Mouse (Mus musculus) liver, embryonic 11.5 days (tissue): ENCODE measurements around the gene Frmd4a. TPM values are rescaled to one million over a fixed set of nuclear protein-coding genes. Genes with fewer than 3 reads are reported as not detected.

ENCODE experiments used
- ATAC-seq: fragments of 200-750 bp; cut with Nextera tagmentation; replicated peaks from 2 replicates; pipeline ENCODE4 v1.8.0; 2017; ENCODE audit warnings: moderate number of reproducible peaks, mild to moderate bottlenecking, moderate TSS enrichment, moderate library complexity; ENCODE audit not compliant: low FRiP score
- DNase-seq: peaks from one replicate; pipeline ENCODE4 v3.0.0-alpha.2; 2017; ENCODE audit warnings: low spot score
- H3K27ac ChIP-seq: fragments of 300-500 bp; sonication (generic); 2 replicates; pipeline ENCODE4 v1.5.1; 2014; ENCODE audit warnings: mild to moderate bottlenecking, low read depth, low read length, control low read depth
- H3K27me3 ChIP-seq: fragments of 300-500 bp; sonication (generic); replicated peaks from 2 replicates; pipeline ENCODE4 v1.6.1; 2014; ENCODE audit warnings: low read length, mixed read lengths; ENCODE audit not compliant: control insufficient read depth, insufficient read depth
- H3K36me3 ChIP-seq: fragments of 300-500 bp; sonication (generic); 2 replicates; pipeline ENCODE4 v1.6.1; 2014; ENCODE audit warnings: mild to moderate bottlenecking, low read length, moderate library complexity, mixed read lengths; ENCODE audit not compliant: control insufficient read depth, insufficient read depth
- H3K4me1 ChIP-seq: fragments of 300-500 bp; sonication (generic); replicated peaks from 2 replicates; pipeline ENCODE4 v1.6.1; 2014; ENCODE audit warnings: low read length, mixed read lengths; ENCODE audit not compliant: control insufficient read depth, insufficient read depth
- H3K4me2 ChIP-seq: fragments of 300-500 bp; sonication (generic); 2 replicates; pipeline ENCODE4 v1.6.1; 2014; ENCODE audit warnings: mild to moderate bottlenecking, control low read depth, moderate library complexity
- H3K4me3 ChIP-seq: fragments of 300-500 bp; sonication (generic); 2 replicates; pipeline ENCODE4 v1.5.1; 2014; ENCODE audit warnings: low read depth, low read length, control low read depth
- H3K9ac ChIP-seq: fragments of 300-500 bp; sonication (generic); 2 replicates; pipeline ENCODE4 v1.6.1; 2014; ENCODE audit warnings: low read depth, low read length, control low read depth
- H3K9me3 ChIP-seq: fragments of 300-500 bp; sonication (generic); 2 replicates; pipeline ENCODE4 v1.6.1; 2016; ENCODE audit warnings: low read length, inconsistent platforms, mixed read lengths; ENCODE audit not compliant: control insufficient read depth
- WGBS: fragments of 180-500 bp; shearing (Covaris S2); extraction: QIAGEN DNeasy Blood & Tissue Kit; methylation state at CpG from one replicate; pipeline ENCODE4 v1.1.7; 2014; 5-methylcytosine and 5-hydroxymethylcytosine counted together
- polyA plus RNA-seq: library from polyadenylated mRNA; unstranded; fragments of >200 nt; fragmentation: Nextera tagmentation; extraction: Ambion mirVana; gene quantifications from 2 replicates; pipeline ENCODE4 v1.2.1, GENCODE M21; 2014

Frmd4a gene
- polyA plus RNA-seq, 1 experiment from 2014 or later, result 18.6 TPM

GRCm38 (mm10) chr2:4566260-4566955 lies 548.9 kb downstream of the Frmd4a start:
- WGBS, result 91% methylated on average over 4 of the region's 4 CpGs
- H3K4me2 ChIP-seq, result no peak overlapping the region
- H3K36me3 ChIP-seq, result peaks cover 15% of the 10 kb centered on the region
- no peak overlapping the region for H3K27ac ChIP-seq
- no peak overlapping the region for H3K9ac ChIP-seq
- peaks cover 43% of the 10 kb centered on the region for H3K4me1 ChIP-seq
- no peak for DNase-seq
- ATAC-seq, result no peak
- H3K4me3 ChIP-seq, result no peak overlapping the region
- H3K27me3 ChIP-seq, result no peaks in the 10 kb centered on the region
- no peaks in the 10 kb centered on the region for H3K9me3 ChIP-seq

- peaks cover 16% of the 10 kb centered on the region for H3K36me3 ChIP-seq
- H3K27ac ChIP-seq, result no peak overlapping the region
- H3K9me3 ChIP-seq, result no peaks in the 10 kb centered on the region
- no peak overlapping the region for H3K9ac ChIP-seq
- DNase-seq, result no peak
- WGBS, result 85% methylated on average over 9 of the region's 9 CpGs
- no peaks in the 10 kb centered on the region for H3K27me3 ChIP-seq
- H3K4me1 ChIP-seq, result peaks cover 36% of the 10 kb centered on the region
- no peak overlapping the region for H3K4me2 ChIP-seq
- no peak for ATAC-seq
- H3K4me3 ChIP-seq, result no peak overlapping the region
These were observed 549.6 kb downstream of the Frmd4a start for GRCm38 (mm10) chr2:4566956-4567680.

- Histone ChIP-seq H3K4me3 (no peak overlapping the region), H3K36me3 (peaks cover 23% of the 10 kb centered on the region), H3K4me1 (peaks cover 38% of the 10 kb centered on the region), H3K9ac (no peak overlapping the region), H3K9me3 (no peaks in the 10 kb centered on the region), H3K27ac (no peak overlapping the region), H3K4me2 (no peak overlapping the region), H3K27me3 (no peaks in the 10 kb centered on the region)
- WGBS, result 86% methylated on average over 5 of the region's 5 CpGs
- DNase-seq (no peak), ATAC-seq (no peak)
These were observed 551.5 kb downstream of the Frmd4a start for GRCm38 (mm10) chr2:4568967-4569366.

DNA sequence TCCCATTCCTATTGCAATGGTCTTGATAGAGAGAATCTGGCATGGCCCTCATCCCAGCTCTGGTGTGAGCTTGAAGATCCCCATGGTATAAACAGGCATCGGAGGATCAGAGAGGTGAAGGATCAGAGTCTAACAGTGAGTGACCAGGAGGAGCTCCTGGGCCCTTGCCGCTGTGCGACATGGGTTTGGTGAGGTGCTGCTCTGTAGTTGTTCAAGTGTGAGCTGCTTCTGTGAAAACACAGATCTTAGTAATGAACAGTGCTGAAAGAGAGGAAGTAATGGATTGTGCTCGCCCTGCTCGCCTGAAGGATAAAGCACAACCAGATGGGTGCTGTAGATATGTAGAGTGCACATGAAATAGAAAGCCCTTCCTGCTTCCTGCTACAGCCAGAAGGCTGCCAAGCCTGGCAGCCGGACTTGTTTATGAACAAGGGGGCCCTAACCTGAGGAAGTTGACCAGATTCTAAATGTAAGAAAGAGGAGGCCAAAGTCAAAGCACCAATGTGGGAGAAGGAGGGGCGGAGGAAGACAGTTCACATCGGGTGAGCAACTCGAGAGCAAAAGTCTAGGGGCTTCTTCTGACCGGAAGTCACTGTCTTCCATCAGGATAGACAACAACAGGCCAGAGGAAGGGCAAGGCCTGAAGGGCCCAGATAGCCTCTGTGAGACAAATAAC lies 552.8 kb downstream of the Frmd4a start:
- H3K4me1 ChIP-seq, result peaks cover 34% of the 10 kb centered on the region
- peak overlapping the region; percentile 47 for H3K27ac ChIP-seq
- DNase-seq (no peak), ATAC-seq (peak; percentile 67)
- no peaks in the 10 kb centered on the region for H3K9me3 ChIP-seq
- H3K9ac ChIP-seq, result no peak overlapping the region
- H3K4me2 ChIP-seq, result peak overlapping the region; percentile 12
- H3K4me3 ChIP-seq, result no peak overlapping the region
- WGBS, result 45% methylated on average over 10 of the region's 10 CpGs
- H3K36me3 ChIP-seq, result peaks cover 28% of the 10 kb centered on the region
- H3K27me3 ChIP-seq, result no peaks in the 10 kb centered on the region

DNA sequence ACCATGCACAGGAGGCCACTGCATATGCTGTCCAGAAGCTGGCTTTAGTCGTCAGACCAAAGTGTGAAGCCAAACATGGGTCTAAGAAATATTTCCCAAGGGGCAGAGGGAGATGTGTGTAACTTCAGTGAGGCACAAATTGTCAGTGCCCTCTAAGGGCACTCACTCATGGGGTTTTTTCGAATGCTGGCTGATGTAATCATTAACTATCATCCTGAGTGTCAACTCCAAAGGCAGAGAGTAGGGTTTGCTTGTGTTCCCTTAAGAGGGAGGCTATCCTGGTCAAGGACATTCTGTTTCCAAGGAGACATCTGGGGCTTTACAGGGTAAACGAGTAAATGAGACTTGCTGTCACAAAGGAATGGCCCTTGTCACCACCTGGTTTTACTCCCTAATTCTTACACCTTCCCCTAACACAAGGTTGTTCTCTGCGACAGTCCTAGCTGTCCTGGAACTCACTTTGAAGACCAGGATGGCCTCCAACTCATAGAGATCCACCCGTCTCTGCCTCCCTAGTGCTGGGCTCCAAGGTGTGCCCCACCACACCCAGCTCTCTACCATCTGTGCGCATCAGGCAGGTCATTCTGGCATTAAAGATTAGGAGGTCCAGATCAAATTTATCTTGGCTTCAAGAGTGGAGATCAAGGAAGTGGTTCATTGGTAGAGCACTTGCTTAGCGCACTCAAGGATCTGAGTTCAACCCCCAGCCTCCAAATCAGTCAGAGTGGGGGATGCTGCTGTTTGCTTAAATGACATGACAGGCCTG lies 555.2 kb downstream of the Frmd4a start:
- WGBS, result 75% methylated on average over 7 of the region's 7 CpGs

DNA sequence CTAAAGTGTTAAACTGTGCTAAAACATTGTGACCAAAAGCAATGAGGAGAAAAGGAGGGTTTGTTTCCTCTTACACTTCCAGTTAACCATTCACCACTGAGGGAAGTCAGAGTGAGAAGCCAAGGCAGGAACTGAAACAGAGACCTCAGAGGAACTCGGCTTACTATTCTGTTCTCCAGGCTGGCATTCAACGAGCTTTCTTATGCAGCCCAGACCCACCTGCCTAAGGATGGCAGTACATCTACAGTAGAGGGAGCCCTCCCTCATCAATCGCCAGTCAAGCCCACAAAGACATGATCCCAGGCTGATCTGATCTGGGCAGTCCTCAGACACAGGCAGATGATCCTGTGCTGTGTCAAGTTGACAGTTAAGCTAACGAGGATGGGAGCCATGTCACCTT lies 555.9 kb downstream of the Frmd4a start:
- 61% methylated on average over 4 of the region's 4 CpGs for WGBS
- Histone ChIP-seq H3K4me2 (no peak overlapping the region), H3K9ac (no peak overlapping the region), H3K36me3 (peaks cover 22% of the 10 kb centered on the region), H3K9me3 (no peaks in the 10 kb centered on the region), H3K27me3 (no peaks in the 10 kb centered on the region), H3K4me1 (peaks cover 30% of the 10 kb centered on the region), H3K27ac (no peak overlapping the region), H3K4me3 (no peak overlapping the region)
- ATAC-seq (0 out of 2 replicates have a peak, but pooled peaks have one; percentile 33), DNase-seq (no peak)

More for the DNA sequence above, 555.2 kb downstream of the Frmd4a start:
- DNase-seq (no peak), ATAC-seq (peak; percentile 80)
- Histone ChIP-seq H3K27me3 (no peaks in the 10 kb centered on the region), H3K36me3 (peaks cover 22% of the 10 kb centered on the region), H3K9ac (no peak overlapping the region), H3K4me1 (peaks cover 33% of the 10 kb centered on the region), H3K4me2 (peak overlapping the region; percentile 12; the same call in 1 of the 2 replicates), H3K4me3 (no peak overlapping the region), H3K27ac (no peak overlapping the region; the same call in 1 of the 2 replicates), H3K9me3 (no peaks in the 10 kb centered on the region)

- no peak for ATAC-seq
- Histone ChIP-seq H3K9ac (no peak overlapping the region), H3K4me1 (peaks cover 30% of the 10 kb centered on the region), H3K36me3 (peaks cover 22% of the 10 kb centered on the region), H3K4me3 (no peak overlapping the region), H3K4me2 (no peak overlapping the region), H3K9me3 (no peaks in the 10 kb centered on the region), H3K27me3 (no peaks in the 10 kb centered on the region), H3K27ac (no peak overlapping the region)
- no peak for DNase-seq
- 92% methylated on average over 5 of the region's 5 CpGs for WGBS
These were observed 556.7 kb downstream of the Frmd4a start for GRCm38 (mm10) chr2:4574251-4574650.

DNA sequence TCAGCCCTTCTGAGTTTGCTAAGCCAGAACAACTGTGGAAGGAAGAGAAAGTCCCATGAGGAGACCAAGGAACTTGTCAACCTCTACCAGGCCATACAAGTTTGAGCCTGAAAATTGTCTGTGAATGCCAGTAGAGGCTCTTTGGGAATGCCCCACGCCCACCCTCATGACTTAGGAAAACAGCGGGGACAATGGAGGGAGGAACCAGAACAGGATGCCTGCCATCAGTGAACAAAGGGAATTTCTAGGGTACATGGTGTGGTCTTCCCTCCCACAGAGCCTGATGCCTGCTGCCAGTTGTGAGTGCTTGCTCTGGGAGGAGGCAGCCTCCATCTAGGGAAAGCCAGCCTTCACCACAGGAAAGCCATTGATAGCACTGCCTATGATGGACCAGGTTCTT lies 557.6 kb downstream of the Frmd4a start:
- ATAC-seq (no peak), DNase-seq (no peak)
- Histone ChIP-seq H3K36me3 (peaks cover 26% of the 10 kb centered on the region), H3K4me1 (peaks cover 25% of the 10 kb centered on the region), H3K27ac (no peak overlapping the region), H3K9me3 (no peaks in the 10 kb centered on the region), H3K9ac (no peak overlapping the region), H3K4me3 (no peak overlapping the region), H3K4me2 (no peak overlapping the region), H3K27me3 (no peaks in the 10 kb centered on the region)
- WGBS, result 82% methylated on average over 2 of the region's 2 CpGs
